37 mouse cellular contexts compared by ENCODE assay signal in the genomic region with DNA sequence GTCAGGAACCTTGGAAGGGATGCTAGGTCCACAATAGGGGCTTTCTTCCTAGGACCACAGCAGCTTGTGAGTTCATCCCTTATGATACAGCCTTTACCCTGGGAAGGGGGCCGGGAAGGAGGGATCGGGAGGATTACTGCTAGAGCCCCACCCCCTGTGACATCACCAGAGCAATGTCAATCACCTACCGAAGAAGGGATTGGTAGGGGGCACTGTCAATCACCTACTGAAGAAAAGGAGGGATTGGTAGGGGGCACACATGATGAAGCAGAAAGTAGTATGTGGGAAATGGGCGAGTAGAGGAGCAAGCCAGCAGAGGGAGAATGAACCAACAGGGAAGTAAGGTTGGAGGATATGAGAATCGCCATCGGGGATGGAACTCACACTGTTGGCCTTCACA. TPM values are rescaled to one million over a fixed set of nuclear protein-coding genes. Genes with fewer than 3 reads are reported as not detected.
"Had no signal": no experiment of that assay in that cellular context is flagged by ENCODE, and none has a peak within 500 bp of the region (broad histone marks: within the 10 kb centered on the region; RNA-seq: fewer than 3 reads in every experiment).

No protein-coding gene starts in this region.

- H3K9ac ChIP-seq: limb, embryonic 12.5 days; limb, embryonic 13.5 days; limb, embryonic 15.5 days; liver, embryonic 12.5 days; liver, embryonic 13.5 days; liver, embryonic 14.5 days; liver, embryonic 15.5 days; liver, postnatal 0 days; lung, embryonic 14.5 days; lung, embryonic 15.5 days; midbrain, embryonic 12.5 days; midbrain, embryonic 13.5 days; midbrain, embryonic 15.5 days had no signal

- ATAC-seq: liver, embryonic 12.5 days; liver, postnatal 0 days; lung, postnatal 0 days; midbrain, embryonic 13.5 days; midbrain, embryonic 15.5 days; midbrain, embryonic 16.5 days had no signal

- H3K4me2 ChIP-seq: limb, embryonic 12.5 days; limb, embryonic 13.5 days; limb, embryonic 15.5 days; liver, embryonic 11.5 days; liver, embryonic 12.5 days; liver, embryonic 13.5 days; liver, embryonic 15.5 days; lung, embryonic 14.5 days; lung, embryonic 15.5 days; midbrain, embryonic 11.5 days; midbrain, embryonic 12.5 days; midbrain, embryonic 13.5 days; midbrain, embryonic 15.5 days had no signal

- H3K9me3 ChIP-seq: limb, embryonic 10.5 days; limb, embryonic 12.5 days; limb, embryonic 13.5 days; limb, embryonic 15.5 days; liver, embryonic 12.5 days; liver, embryonic 13.5 days; liver, embryonic 15.5 days; lung, embryonic 15.5 days; midbrain, embryonic 10.5 days; midbrain, embryonic 12.5 days; midbrain, embryonic 13.5 days; midbrain, embryonic 15.5 days had no signal

- H3K27ac ChIP-seq: limb, embryonic 10.5 days; limb, embryonic 12.5 days; limb, embryonic 13.5 days; limb, embryonic 15.5 days; liver, embryonic 12.5 days; liver, embryonic 13.5 days; liver, embryonic 14.5 days; liver, embryonic 15.5 days; lung, embryonic 15.5 days; macrophage; midbrain, embryonic 10.5 days; midbrain, embryonic 12.5 days; midbrain, embryonic 13.5 days; midbrain, embryonic 15.5 days had no signal

- DNase-seq: left cerebral cortex, postnatal 4 days; liver; liver, embryonic 13.5 days; liver, postnatal 0 days; lung, adult 18-20 months; lung, adult 2 months; lung, embryonic 14.5 days; lung, postnatal 10 days; lung, postnatal 14 days; lung, postnatal 36 days; lung, postnatal 4 days; midbrain, embryonic 14.5 days had no signal

- H3K4me3 ChIP-seq: limb, embryonic 10.5 days; limb, embryonic 12.5 days; limb, embryonic 13.5 days; limb, embryonic 15.5 days; liver, embryonic 12.5 days; liver, embryonic 13.5 days; liver, embryonic 15.5 days; lung, embryonic 15.5 days; megakaryocyte, embryonic 14.5 days; midbrain, embryonic 10.5 days; midbrain, embryonic 12.5 days; midbrain, embryonic 13.5 days; midbrain, embryonic 15.5 days; myocyte had no signal

- H3K36me3 ChIP-seq: limb, embryonic 10.5 days; limb, embryonic 12.5 days; limb, embryonic 13.5 days; limb, embryonic 15.5 days; liver, embryonic 12.5 days; liver, embryonic 13.5 days; liver, embryonic 15.5 days; lung, embryonic 15.5 days had no signal

- H3K27me3 ChIP-seq: midbrain, embryonic 15.5 days had no signal

RNA-seq across cellular contexts. Expression of a gene that starts 3.3 kb away (rescaled TPM):
- polyA plus RNA-seq: limb, embryonic 10.5 days; limb, embryonic 11.5 days; limb, embryonic 12.5 days; limb, embryonic 13.5 days; limb, embryonic 15.5 days; liver, adult 2 months; liver, embryonic 11.5 days; liver, embryonic 12.5 days; liver, embryonic 13.5 days; liver, embryonic 14.5 days; liver, embryonic 15.5 days; liver, embryonic 16.5 days; liver, postnatal 0 days; lung, embryonic 14.5 days; lung, embryonic 15.5 days; lung, embryonic 16.5 days; lung, postnatal 0 days; macrophage had no signal

RNA-seq across cellular contexts. Expression of a gene that starts 6.3 kb away (rescaled TPM):
- polyA plus RNA-seq: limb, embryonic 10.5 days; limb, embryonic 11.5 days; limb, embryonic 12.5 days; limb, embryonic 13.5 days; limb, embryonic 14.5 days; limb, embryonic 15.5 days; liver, adult 2 months; liver, embryonic 11.5 days; liver, embryonic 12.5 days; liver, embryonic 13.5 days; liver, embryonic 14.5 days; liver, embryonic 15.5 days; liver, embryonic 16.5 days; liver, postnatal 0 days; lung, adult 2 months; lung, embryonic 14.5 days; lung, embryonic 15.5 days; lung, embryonic 16.5 days; lung, postnatal 0 days; macrophage; midbrain, embryonic 11.5 days; midbrain, embryonic 12.5 days; midbrain, embryonic 14.5 days; myocyte had no signal

RNA-seq across cellular contexts. Expression of a gene that starts 42.8 kb away (rescaled TPM):
- polyA plus RNA-seq: limb, embryonic 12.5 days; limb, embryonic 13.5 days; limb, embryonic 14.5 days; liver, adult 2 months; lung, embryonic 16.5 days; macrophage; midbrain, embryonic 15.5 days; midbrain, embryonic 16.5 days; midbrain, postnatal 0 days had no signal
